Mouse (Mus musculus): Measurements from ENCODE around the gene Edrf1. TPM values are rescaled to one million over a fixed set of nuclear protein-coding genes. Genes with fewer than 3 reads are reported as not detected.

Gene Edrf1
- 5.9 and 7.3 TPM in 2 replicates for polyA plus RNA-seq (2012; ENCODE audit: low replicate concordance)

DNA sequence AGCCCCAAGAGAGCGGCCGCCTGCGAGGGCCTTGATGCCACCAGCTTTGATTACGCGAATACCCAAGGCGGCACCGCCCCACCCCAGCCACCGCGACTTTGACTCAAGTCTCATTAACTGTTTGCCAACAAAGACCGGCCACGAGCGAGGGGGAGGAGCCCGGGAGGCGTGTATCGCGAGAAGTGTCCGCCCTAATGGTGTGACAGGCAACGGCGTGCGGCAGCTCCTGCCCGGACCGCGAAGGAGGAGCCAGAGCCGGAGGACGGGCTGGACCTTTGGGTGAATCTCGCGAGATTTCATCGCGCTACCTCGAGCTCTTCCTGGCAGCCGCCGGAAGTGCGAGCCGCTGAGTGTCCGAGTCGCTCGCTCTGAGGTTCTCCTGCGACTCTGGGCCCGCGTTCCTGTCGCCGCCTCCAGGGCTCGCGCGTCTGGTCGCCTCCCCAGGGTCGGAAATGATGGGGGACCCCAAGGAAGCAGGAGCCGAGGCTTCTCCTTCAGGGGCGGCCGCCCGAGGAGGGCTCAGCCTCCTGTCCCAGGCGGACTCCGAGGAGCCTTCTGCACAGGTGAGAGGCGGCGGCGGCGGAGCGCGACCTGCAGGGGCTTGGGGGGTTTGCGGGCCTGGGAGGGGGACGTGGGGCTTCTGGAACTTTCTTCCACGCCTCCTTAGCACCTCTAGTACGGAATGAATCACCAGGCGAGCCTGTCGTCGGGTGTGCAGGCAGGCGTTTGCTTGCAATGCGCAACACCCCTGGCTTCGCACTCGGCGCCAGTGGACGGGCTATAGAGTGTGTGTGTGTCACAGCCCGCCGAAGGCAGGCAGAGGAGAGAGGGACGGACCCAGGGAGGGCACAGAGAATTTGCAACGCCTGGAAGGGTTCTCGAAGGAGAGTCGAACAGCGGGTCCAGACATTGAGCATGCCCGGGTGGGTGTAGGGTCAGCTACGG lies at the start of gene Edrf1:
Edrf1 (plus strand) TSS at position 183 of the 945 bp plus-strand sequence.

GRCm38 (mm10) chr7:133602058-133602457 lies 35.3 kb upstream of the Edrf1 start, which contains the start of gene Tex36:
Gene Tex36 (minus strand): TSS chr7:133602158.

GRCm38 (mm10) chr7:133679961-133680360 lies 42.6 kb downstream of the Edrf1 start, which contains the start of gene Mmp21:
Gene Mmp21 (minus strand): TSS chr7:133680061.

Other genes starting within 250 kb of the Edrf1 start
- not detected in 2 replicates for gene Tex36, start 35.4 kb upstream of the Edrf1 start, polyA plus RNA-seq (2012; ENCODE audit: low replicate concordance)
- gene Mmp21, start 42.5 kb downstream of the Edrf1 start, polyA plus RNA-seq (2012; ENCODE audit: low replicate concordance): 0.04 TPM in 1 of 2 replicates, not detected in the other
- gene Bccip, start 71.8 kb downstream of the Edrf1 start, polyA plus RNA-seq (2012; ENCODE audit: low replicate concordance): 46.1 and 57.9 TPM in 2 replicates
- 0.87 and 6.6 TPM in 2 replicates for gene Uros, start 72.5 kb downstream of the Edrf1 start, polyA plus RNA-seq (2012; ENCODE audit: low replicate concordance)
- gene Fank1, start 139.3 kb downstream of the Edrf1 start, polyA plus RNA-seq (2012; ENCODE audit: low replicate concordance): not detected in 2 replicates
- 6.0 and 11.0 TPM in 2 replicates for gene Dhx32, start 145.2 kb downstream of the Edrf1 start, polyA plus RNA-seq (2012; ENCODE audit: low replicate concordance)

All from hematopoietic multipotent progenitor cell, adult 10-12 weeks (in vitro differentiated cells).